Mouse (Mus musculus) hindbrain, embryonic 14.5 days (tissue): ENCODE results near the gene Anp32a. TPM values are rescaled to one million over a fixed set of nuclear protein-coding genes. Genes with fewer than 3 reads are reported as not detected.

Experiments
- ATAC-seq: fragments of 200-750 bp; cut with Nextera tagmentation; 2 replicates; pipeline ENCODE4 v1.8.0; 2017; ENCODE audit warnings: moderate number of reproducible peaks, mild to moderate bottlenecking, moderate TSS enrichment, moderate library complexity; ENCODE audit not compliant: low FRiP score
- DNase-seq: peaks from one replicate; pipeline ENCODE4 v3.0.0-alpha.2; 2015; ENCODE audit warnings: low spot score
- H3K27ac ChIP-seq: fragments of 300-500 bp; sonication (generic); 2 replicates; pipeline ENCODE4 v1.5.1; 2014; ENCODE audit warnings: mild to moderate bottlenecking, moderate library complexity
- H3K27me3 ChIP-seq: fragments of 300-500 bp; sonication (generic); 2 replicates; pipeline ENCODE4 v1.6.1; 2014; ENCODE audit warnings: mild to moderate bottlenecking, low read length, mixed read lengths; ENCODE audit not compliant: control insufficient read depth, insufficient read depth
- H3K36me3 ChIP-seq: fragments of 300-500 bp; sonication (generic); replicated peaks from 2 replicates; pipeline ENCODE4 v1.6.1; 2014; ENCODE audit not compliant: control insufficient read depth, insufficient read depth
- H3K4me1 ChIP-seq: fragments of 300-500 bp; sonication (generic); replicated peaks from 2 replicates; pipeline ENCODE4 v1.6.1; 2014; ENCODE audit warnings: antibody characterized with exemption, low read length, mixed read lengths; ENCODE audit not compliant: control insufficient read depth, insufficient read depth
- H3K4me2 ChIP-seq: fragments of 300-500 bp; sonication (generic); replicated peaks from 2 replicates; pipeline ENCODE4 v1.6.1; 2014; ENCODE audit warnings: mild to moderate bottlenecking, moderate library complexity
- H3K4me3 ChIP-seq: fragments of 300-500 bp; sonication (generic); replicated peaks from 2 replicates; pipeline ENCODE4 v1.5.1; 2014; ENCODE audit warnings: mild to moderate bottlenecking, low read length
- H3K9ac ChIP-seq: fragments of 300-500 bp; sonication (generic); 2 replicates; pipeline ENCODE4 v1.6.1; 2014
- H3K9me3 ChIP-seq: fragments of 300-500 bp; sonication (generic); 2 replicates; pipeline ENCODE4 v1.6.1; 2016; ENCODE audit warnings: low read length; ENCODE audit not compliant: control insufficient read depth
- WGBS: fragments of 180-500 bp; shearing (Covaris S2); extraction: QIAGEN DNeasy Blood & Tissue Kit; methylation state at CpG from one replicate; pipeline ENCODE4 v1.1.7; 2014; 5-methylcytosine and 5-hydroxymethylcytosine counted together
- polyA plus RNA-seq: library from polyadenylated mRNA; unstranded; fragments of >200 nt; fragmentation: Nextera tagmentation; extraction: Ambion mirVana; gene quantifications from 2 replicates; pipeline ENCODE4 v1.2.1, GENCODE M21; 2014

Gene Anp32a
- polyA plus RNA-seq, 1 experiment from 2014 or later, result 73.0 TPM

DNA sequence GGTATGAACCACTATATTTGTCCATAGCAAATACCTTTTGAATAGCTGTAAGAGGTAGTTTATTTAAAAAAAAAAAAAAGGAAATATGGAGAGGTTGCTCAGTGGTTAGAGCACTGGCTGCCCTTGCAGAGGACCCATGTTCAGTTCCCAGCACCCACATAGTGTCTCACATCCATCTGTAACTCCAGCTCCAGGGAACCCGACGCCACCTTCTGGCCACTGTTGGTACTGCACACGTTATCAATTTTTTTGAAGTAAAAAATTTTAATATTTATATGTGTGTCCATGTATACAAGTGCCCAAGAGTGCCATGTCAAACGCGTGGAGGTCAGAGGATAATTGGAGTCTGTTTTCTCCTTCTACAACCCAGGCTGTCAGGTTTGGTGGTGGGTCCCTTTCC, 77.6 kb downstream of the Anp32a start:
- H3K4me2 ChIP-seq, result no peak overlapping the region

DNA sequence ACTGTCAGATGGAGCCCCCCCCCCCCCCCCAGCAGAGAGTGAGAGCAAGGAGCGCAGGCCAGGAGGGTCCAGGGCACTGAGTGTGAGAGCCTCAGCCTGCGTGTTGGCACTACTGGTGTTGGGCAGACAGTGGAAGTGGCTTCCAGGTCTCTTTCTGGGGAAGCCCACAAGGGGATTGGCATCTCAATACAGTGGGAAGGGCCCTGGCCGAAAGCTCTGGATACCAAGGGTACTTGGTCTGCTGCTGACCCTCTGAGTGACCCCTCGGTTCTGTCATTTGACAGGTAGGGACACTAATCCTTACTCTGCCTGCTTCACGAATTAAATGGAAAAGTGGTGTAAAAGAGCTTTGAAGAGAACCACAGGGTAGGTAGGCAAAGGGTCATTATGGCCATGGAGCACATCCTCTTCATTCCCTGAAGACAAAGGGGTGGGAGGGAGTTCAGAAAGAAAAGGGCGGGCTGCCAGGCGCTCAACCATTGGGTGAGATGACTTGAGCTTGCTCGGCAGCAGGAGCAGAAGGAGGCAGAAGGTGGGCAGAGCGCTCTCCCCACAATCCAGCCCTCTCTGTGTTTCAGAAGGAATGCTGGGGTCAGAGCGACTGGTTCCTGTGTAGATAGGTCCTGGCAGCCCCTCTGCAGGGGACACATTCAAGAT, 79.3 kb downstream of the Anp32a start:
- ATAC-seq (no peak), DNase-seq (no peak)
- peaks cover 25% of the 10 kb centered on the region for H3K36me3 ChIP-seq
- no peak overlapping the region for H3K4me3 ChIP-seq
- H3K27ac ChIP-seq, result no peak overlapping the region
- H3K27me3 ChIP-seq, result no peaks in the 10 kb centered on the region
- H3K4me1 ChIP-seq, result peaks cover under 1% of the 10 kb centered on the region; the same call in 1 of the 2 replicates
- WGBS, result 45% methylated on average over 10 of the region's 10 CpGs
- H3K9me3 ChIP-seq, result no peaks in the 10 kb centered on the region
- no peak overlapping the region for H3K9ac ChIP-seq
- no peak overlapping the region for H3K4me2 ChIP-seq

More for the DNA sequence above, 77.6 kb downstream of the Anp32a start:
- no peak overlapping the region for H3K4me3 ChIP-seq
- no peak overlapping the region for H3K27ac ChIP-seq
- H3K27me3 ChIP-seq, result no peaks in the 10 kb centered on the region
- peaks cover 4% of the 10 kb centered on the region; the same call in 1 of the 2 replicates for H3K4me1 ChIP-seq
- H3K9ac ChIP-seq, result no peak overlapping the region
- no peak for DNase-seq
- peaks cover 10% of the 10 kb centered on the region for H3K36me3 ChIP-seq
- no peaks in the 10 kb centered on the region for H3K9me3 ChIP-seq
- no peak for ATAC-seq
- WGBS, result 68% methylated on average over 5 of the region's 5 CpGs

DNA sequence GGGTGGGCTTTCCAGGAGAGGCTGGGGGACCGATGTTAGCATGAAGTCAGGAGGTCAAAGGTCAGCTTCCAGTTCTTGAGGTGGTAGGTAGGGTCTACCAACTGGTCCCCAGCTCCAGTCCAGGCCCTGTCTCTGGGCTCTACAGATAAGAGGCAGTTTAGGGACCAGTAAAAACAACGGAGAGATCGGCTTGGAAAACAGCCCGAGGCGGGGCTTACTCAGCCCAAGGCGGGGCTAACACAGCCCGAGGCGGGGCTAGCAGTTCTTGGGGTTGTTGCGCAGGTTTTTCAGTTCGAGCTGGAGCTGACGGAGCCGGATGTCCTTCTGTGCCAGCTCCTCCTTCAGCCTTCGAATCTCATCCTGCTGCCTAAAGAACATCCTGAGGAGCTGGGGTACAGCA, 79.9 kb downstream of the Anp32a start:
- Histone ChIP-seq H3K9me3 (no peaks in the 10 kb centered on the region), H3K9ac (no peak overlapping the region), H3K4me2 (no peak overlapping the region), H3K27ac (no peak overlapping the region), H3K36me3 (peaks cover 30% of the 10 kb centered on the region), H3K27me3 (no peaks in the 10 kb centered on the region), H3K4me3 (no peak overlapping the region), H3K4me1 (no peaks in the 10 kb centered on the region)
- WGBS, result 2% methylated on average over 13 of the region's 13 CpGs
- no peak for ATAC-seq
- DNase-seq, result peak; percentile 48

- Histone ChIP-seq H3K4me3 (no peak overlapping the region), H3K27me3 (no peaks in the 10 kb centered on the region), H3K9me3 (no peaks in the 10 kb centered on the region), H3K4me2 (no peak overlapping the region), H3K36me3 (peaks cover 38% of the 10 kb centered on the region), H3K9ac (no peak overlapping the region), H3K4me1 (no peaks in the 10 kb centered on the region), H3K27ac (no peak overlapping the region)
- no peak for ATAC-seq
- WGBS, result 96% methylated on average over 6 of the region's 6 CpGs
- no peak for DNase-seq
Observed at GRCm38 (mm10) chr9:62421911-62422310, 80.8 kb downstream of the Anp32a start.

- Histone ChIP-seq H3K27me3 (no peaks in the 10 kb centered on the region), H3K27ac (no peak overlapping the region), H3K4me3 (no peak overlapping the region), H3K9me3 (no peaks in the 10 kb centered on the region), H3K4me1 (no peaks in the 10 kb centered on the region), H3K36me3 (peaks cover 48% of the 10 kb centered on the region), H3K9ac (no peak overlapping the region), H3K4me2 (no peak overlapping the region)
- DNase-seq, result no peak
- 89% methylated on average over 10 of the region's 10 CpGs for WGBS
- ATAC-seq, result no peak
Observed at GRCm38 (mm10) chr9:62422926-62423325, 81.8 kb downstream of the Anp32a start.

DNA sequence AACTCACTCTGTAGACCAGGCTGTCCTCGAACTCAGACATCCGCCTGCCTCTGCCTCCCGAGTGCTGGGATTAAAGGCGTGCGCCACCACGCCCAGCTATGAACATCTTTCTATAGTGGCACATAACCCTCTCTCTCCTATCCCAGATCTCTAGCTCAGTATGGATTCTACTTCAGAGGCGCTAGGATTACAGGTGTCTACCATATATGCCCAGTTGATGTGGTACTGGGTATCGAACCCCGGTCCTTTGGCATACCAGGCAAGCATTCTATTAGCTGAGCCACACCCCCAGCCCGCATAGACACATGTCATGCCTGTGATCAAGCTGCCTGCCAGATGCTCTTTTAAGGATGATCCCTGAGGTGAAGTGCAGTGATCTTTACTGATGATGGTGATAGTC, 82.8 kb downstream of the Anp32a start:
- Histone ChIP-seq H3K9ac (no peak overlapping the region), H3K9me3 (no peaks in the 10 kb centered on the region), H3K27ac (no peak overlapping the region), H3K4me2 (no peak overlapping the region), H3K4me1 (no peaks in the 10 kb centered on the region), H3K27me3 (no peaks in the 10 kb centered on the region), H3K4me3 (no peak overlapping the region), H3K36me3 (peaks cover 58% of the 10 kb centered on the region)
- no peak for ATAC-seq
- no peak for DNase-seq
- 96% methylated on average over 10 of the region's 10 CpGs for WGBS

GRCm38 (mm10) chr9:62425265-62425664, 84.2 kb downstream of the Anp32a start:
- no peak for ATAC-seq
- no peaks in the 10 kb centered on the region for H3K4me1 ChIP-seq
- H3K36me3 ChIP-seq, result peaks cover 71% of the 10 kb centered on the region
- no peak overlapping the region for H3K4me3 ChIP-seq
- 69% methylated on average over 5 of the region's 5 CpGs for WGBS
- H3K4me2 ChIP-seq, result no peak overlapping the region
- H3K27ac ChIP-seq, result no peak overlapping the region
- no peaks in the 10 kb centered on the region for H3K9me3 ChIP-seq
- H3K27me3 ChIP-seq, result no peaks in the 10 kb centered on the region
- DNase-seq, result no peak
- H3K9ac ChIP-seq, result no peak overlapping the region

GRCm38 (mm10) chr9:62426021-62426420, 84.9 kb downstream of the Anp32a start:
- ATAC-seq (no peak), DNase-seq (no peak)
- Histone ChIP-seq H3K4me3 (no peak overlapping the region), H3K9me3 (no peaks in the 10 kb centered on the region), H3K27ac (no peak overlapping the region), H3K4me2 (no peak overlapping the region), H3K36me3 (peaks cover 79% of the 10 kb centered on the region), H3K4me1 (no peaks in the 10 kb centered on the region), H3K9ac (no peak overlapping the region), H3K27me3 (no peaks in the 10 kb centered on the region)
- WGBS, result 88% methylated on average over 19 of the region's 19 CpGs

GRCm38 (mm10) chr9:62426531-62426930, 85.4 kb downstream of the Anp32a start:
- no peaks in the 10 kb centered on the region for H3K9me3 ChIP-seq
- no peaks in the 10 kb centered on the region for H3K27me3 ChIP-seq
- no peak for DNase-seq
- ATAC-seq, result no peak
- no peak overlapping the region for H3K4me3 ChIP-seq
- WGBS, result 94% methylated on average over 6 of the region's 6 CpGs
- no peak overlapping the region for H3K9ac ChIP-seq
- H3K4me1 ChIP-seq, result no peaks in the 10 kb centered on the region
- H3K4me2 ChIP-seq, result no peak overlapping the region
- H3K36me3 ChIP-seq, result peaks cover 84% of the 10 kb centered on the region
- no peak overlapping the region for H3K27ac ChIP-seq

GRCm38 (mm10) chr9:62427010-62427409, 85.9 kb downstream of the Anp32a start:
- no peaks in the 10 kb centered on the region for H3K27me3 ChIP-seq
- ATAC-seq (no peak), DNase-seq (no peak)
- WGBS, result 91% methylated on average over 8 of the region's 8 CpGs
- no peak overlapping the region for H3K4me3 ChIP-seq
- no peaks in the 10 kb centered on the region for H3K9me3 ChIP-seq
- H3K4me1 ChIP-seq, result no peaks in the 10 kb centered on the region
- H3K27ac ChIP-seq, result no peak overlapping the region
- H3K36me3 ChIP-seq, result peaks cover 84% of the 10 kb centered on the region
- no peak overlapping the region for H3K9ac ChIP-seq
- H3K4me2 ChIP-seq, result no peak overlapping the region
